Mouse (Mus musculus) thymus, postnatal 4 days (tissue): ENCODE measurements at regions not wholly inside any gene's neighbourhood (a gene's known extent, or its start where the extent isn't known, plus 50 kb on each side); places are given as distances from the start of the nearest gene placed in this dataset.

ENCODE experiments used
- DNase-seq: peaks from one replicate; pipeline ENCODE4 v3.0.0; 2021

GRCm38 (mm10) chr14:25312135-25312534 is 146.8 kb upstream of the Zmiz1 start:
- DNase-seq = no peak

DNA sequence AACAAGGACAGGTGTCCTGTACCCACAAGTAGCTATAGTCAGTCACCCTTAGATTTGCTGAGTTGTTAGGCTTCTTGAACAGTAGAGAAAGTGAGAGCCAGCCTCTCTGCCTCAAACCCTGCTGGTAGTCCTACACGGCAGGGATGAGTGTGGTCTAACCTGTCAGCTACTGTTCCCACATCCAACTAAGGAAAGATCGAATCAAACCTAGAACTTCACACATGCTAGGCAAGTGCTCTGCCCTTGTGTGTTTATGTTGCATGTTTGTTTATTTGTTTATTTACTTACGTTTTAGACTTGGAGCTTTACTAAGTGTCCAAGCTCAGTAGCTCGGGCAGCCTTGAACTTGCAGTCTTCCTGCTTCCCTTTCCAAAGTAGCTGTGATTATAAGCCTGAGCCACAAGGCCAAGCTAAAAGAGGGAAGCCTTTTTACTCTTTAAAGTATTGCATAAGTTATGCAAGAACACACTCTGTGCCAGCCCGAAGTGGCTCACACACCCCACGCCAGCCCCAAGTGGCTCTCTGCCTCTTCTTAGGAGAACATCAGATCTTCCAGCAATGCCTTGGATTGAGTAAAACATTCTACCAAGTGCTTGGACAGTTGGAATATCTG is 146.1 kb upstream of the Zmiz1 start:
- no peak for DNase-seq

- peak; percentile 5 for DNase-seq
These were observed 145.2 kb upstream of the Zmiz1 start for GRCm38 (mm10) chr14:25313693-25314240.

GRCm38 (mm10) chr14:25316491-25316890 is 142.5 kb upstream of the Zmiz1 start:
- DNase-seq = peak; percentile 9

GRCm38 (mm10) chr14:25317680-25318471 is 141.1 kb upstream of the Zmiz1 start:
- DNase-seq = peak; percentile 85

GRCm38 (mm10) chr14:25318909-25319308 is 140.1 kb upstream of the Zmiz1 start:
- DNase-seq = no peak

GRCm38 (mm10) chr14:25320141-25320540 is 138.8 kb upstream of the Zmiz1 start:
- no peak for DNase-seq

DNA sequence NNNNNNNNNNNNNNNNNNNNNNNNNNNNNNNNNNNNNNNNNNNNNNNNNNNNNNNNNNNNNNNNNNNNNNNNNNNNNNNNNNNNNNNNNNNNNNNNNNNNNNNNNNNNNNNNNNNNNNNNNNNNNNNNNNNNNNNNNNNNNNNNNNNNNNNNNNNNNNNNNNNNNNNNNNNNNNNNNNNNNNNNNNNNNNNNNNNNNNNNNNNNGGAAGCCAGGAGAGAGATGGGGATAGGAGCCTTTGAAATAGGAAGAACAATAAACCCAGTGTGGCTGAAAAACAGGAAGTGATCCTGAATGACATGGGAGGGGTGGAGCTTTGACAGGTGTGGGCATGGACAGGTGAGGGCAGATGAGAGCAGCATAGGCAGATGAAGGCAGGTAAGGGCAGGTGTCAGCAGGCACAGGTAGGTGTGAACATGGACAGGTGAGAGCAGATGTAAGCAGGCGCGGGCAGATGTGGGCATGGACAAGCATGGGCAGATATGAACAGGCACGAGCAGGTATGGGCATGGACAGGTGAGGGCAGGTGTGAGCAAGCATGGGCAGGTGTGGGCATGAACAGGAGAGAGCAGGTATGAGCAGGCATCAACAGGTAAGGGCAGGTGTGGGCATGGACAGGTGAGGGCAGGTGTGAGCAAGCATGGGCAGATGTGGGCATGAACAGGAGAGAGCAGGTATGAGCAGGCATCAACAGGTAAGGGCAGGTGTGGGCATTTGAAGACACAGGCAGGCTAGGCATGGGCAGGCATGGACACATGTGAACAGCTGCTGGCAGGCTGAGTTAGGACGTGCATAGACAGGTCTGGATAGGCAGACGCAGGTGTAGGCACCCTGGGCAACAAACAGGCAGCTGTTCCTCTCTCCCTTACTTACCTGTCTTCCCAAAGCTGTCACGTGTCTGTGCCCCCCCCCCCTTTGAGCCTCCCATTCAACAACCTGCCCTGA is 135.2 kb upstream of the Zmiz1 start:
- no peak for DNase-seq

GRCm38 (mm10) chr14:25325887-25326286 is 133.1 kb upstream of the Zmiz1 start:
- no peak for DNase-seq

DNA sequence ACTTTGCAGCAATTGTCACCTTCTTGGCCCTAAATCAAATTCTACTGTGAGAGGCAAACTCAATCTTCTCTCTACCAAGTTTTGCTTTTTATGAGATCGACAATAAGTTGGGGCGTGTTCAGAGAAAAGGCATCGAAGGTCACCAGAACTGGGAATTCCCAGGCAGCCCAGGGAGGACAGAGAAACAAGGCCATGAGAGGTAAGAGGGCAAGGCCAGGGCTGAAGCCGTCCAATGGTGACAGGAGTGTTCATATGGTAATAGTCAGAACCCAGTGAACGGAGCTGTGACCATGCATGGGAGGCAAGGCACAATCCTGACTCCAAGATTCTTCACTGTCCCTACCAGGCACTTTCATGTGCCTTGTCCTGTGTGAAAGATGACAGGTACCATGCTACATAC is 130.8 kb upstream of the Zmiz1 start:
- no peak for DNase-seq

DNA sequence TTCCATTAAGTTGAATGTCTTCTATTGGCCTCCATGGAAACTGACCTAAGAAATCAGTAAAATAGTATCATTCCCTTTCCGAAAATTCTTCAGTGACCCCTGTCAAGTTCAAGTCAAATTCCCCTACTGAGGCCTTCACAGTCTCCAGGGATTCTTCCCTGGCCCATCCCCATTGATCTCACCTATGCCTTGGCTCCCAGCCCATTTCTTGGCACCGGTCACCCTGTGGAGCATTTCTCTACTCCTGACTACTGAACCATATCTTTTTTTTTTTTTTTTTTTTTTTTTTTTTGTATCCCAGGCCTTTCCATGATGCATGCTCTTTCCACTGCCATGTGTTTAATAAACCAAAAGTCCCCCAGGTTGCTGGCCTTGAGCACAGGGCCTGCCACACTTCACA is 124.8 kb upstream of the Zmiz1 start:
- no peak for DNase-seq

GRCm38 (mm10) chr14:25336875-25337274 is 122.1 kb upstream of the Zmiz1 start:
- DNase-seq = no peak

GRCm38 (mm10) chr14:25338404-25339051 is 120.5 kb upstream of the Zmiz1 start:
- DNase-seq = no peak

GRCm38 (mm10) chr14:25340845-25341244 is 118.1 kb upstream of the Zmiz1 start:
- no peak for DNase-seq

- no peak for DNase-seq
These were observed 117.0 kb upstream of the Zmiz1 start for GRCm38 (mm10) chr14:25341848-25342427.

DNA sequence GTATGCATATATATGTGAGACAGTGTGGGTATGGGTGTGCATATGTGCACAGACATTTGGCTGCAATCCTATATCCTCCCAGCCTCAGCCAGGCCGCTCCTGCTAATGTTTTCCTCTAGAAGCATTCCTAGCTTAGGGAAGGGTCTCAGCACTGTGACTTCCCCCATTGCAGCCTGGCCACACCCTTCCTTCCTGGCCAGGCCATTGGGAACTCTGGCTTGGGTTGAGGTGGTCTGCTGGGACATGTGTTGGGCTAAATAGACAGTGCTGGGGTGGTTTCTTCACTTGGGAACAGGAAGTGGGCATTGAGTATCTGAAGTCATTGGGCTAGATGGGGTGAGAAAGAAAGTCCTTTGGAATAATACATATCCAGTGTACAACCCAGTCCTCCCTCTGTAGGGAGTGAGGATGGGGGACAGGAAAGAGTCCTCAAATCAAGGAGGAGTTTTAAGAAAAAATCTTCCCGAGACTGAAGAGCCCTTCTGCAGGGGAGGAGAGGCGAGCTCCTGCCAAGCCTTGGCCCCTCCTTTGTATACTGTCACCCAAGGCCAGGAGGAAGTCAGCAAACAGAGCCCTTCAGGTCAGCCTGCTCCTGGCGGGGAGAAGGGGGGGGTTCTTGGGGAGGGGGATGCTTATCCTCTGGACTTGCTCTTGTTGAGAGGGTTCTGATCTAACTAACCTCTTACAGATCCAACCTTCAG is 116.0 kb upstream of the Zmiz1 start:
- no peak for DNase-seq

DNA sequence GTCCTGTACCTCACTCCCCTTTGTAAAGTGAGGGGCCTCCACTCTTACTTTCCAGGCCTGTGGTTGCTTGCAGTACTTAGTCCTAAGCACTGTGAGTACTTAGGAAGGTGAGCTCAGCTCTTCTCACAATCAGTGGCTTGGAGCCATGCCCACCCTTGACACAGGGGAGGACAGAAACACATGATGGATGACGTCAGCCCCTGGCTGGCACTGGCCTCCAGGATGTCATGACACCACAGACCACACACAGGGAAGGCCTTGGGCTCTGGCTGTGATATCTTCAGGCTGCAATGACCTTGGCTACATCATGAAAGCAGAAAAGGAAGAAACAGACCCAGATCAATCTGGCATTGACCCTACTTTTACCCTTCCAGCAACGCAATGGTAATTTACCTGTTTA is 113.0 kb upstream of the Zmiz1 start:
- DNase-seq = no peak

DNA sequence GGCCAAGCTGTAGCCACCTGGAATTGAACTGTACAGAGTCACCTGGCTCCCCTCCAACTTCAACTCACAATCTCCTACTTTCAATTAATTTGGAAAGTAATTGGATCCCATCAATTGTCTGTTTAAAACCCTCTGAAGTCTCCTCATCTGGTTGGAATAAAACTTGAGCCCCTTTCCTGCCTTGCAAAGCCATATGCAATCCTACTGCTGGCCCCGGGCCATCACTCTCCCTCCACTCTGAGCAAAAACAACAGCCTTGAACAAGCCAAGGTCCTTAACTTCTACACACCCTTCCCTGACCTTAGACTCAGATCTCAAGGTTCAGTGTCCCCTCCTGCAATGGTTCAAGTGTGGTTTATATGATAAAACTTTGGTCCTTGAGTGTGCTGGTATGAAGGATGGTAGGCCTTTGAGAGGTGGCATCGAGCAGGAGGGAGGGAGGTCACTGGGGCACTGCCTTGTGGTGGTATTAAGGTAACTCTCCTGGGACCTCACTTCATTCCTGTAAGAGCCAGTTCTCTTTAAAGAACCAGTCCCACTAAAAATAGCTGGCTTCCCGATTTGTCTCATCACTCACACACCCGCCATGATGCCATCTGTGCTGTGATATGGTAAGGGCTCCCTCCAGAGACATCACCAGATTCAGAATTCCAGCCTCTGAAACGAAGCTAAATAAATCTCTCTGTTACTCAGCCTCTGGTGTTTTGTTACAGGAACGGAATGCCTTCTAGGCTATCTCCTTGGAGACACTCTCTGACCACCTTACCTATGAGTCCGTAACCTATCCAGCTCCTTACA is 112.0 kb upstream of the Zmiz1 start:
- no peak for DNase-seq

- DNase-seq = no peak
These were observed 108.6 kb upstream of the Zmiz1 start for GRCm38 (mm10) chr14:25350282-25350964.

GRCm38 (mm10) chr14:25353804-25354203 is 105.2 kb upstream of the Zmiz1 start:
- no peak for DNase-seq
